23 mouse cellular contexts compared by ENCODE assay signal in genomic region chr12:81918346-81918745, GRCm38 (mm10).
"Had no signal": no experiment of that assay in that cellular context is flagged by ENCODE, and none has a peak within 500 bp of the region (broad histone marks: within the 10 kb centered on the region; RNA-seq: fewer than 3 reads in every experiment).

No protein-coding gene starts in this region.

- H3K9ac ChIP-seq: kidney, embryonic 15.5 days; limb, embryonic 13.5 days; liver, embryonic 12.5 days; liver, embryonic 15.5 days; lung, embryonic 15.5 days; midbrain, embryonic 12.5 days; midbrain, embryonic 15.5 days; neural tube, embryonic 13.5 days; stomach, embryonic 15.5 days had no signal

- H3K4me1 ChIP-seq: kidney, embryonic 15.5 days; limb, embryonic 10.5 days; limb, embryonic 13.5 days; liver, embryonic 12.5 days; liver, embryonic 15.5 days; lung, embryonic 15.5 days; midbrain, embryonic 12.5 days; midbrain, embryonic 15.5 days; neural tube, embryonic 13.5 days; stomach, embryonic 15.5 days had no signal

- H3K36me3 ChIP-seq: liver, embryonic 15.5 days had no signal

- DNase-seq: kidney, postnatal 10 days; kidney, postnatal 36 days; layer of hippocampus, adult 9-11 months; liver; lung, adult 18-20 months; lung, postnatal 10 days; lung, postnatal 36 days; retina, postnatal 1 day; right cerebral cortex, postnatal 25 days; spleen, adult 18-20 months; thymus, adult 18-20 months; thymus, postnatal 36 days had no signal

- H3K27ac ChIP-seq: kidney, embryonic 15.5 days; limb, embryonic 10.5 days; limb, embryonic 13.5 days; liver, embryonic 12.5 days; liver, embryonic 15.5 days; lung, embryonic 15.5 days; midbrain, embryonic 12.5 days; midbrain, embryonic 15.5 days; neural tube, embryonic 13.5 days; stomach, embryonic 15.5 days had no signal

- H3K4me3 ChIP-seq: kidney, embryonic 15.5 days; limb, embryonic 10.5 days; limb, embryonic 13.5 days; liver, embryonic 12.5 days; liver, embryonic 15.5 days; lung, embryonic 15.5 days; midbrain, embryonic 12.5 days; midbrain, embryonic 15.5 days; myocyte; neural tube, embryonic 13.5 days; stomach, embryonic 15.5 days had no signal

- H3K27me3 ChIP-seq: kidney, embryonic 15.5 days; limb, embryonic 13.5 days; liver, embryonic 12.5 days; liver, embryonic 15.5 days; lung, embryonic 15.5 days; midbrain, embryonic 12.5 days; midbrain, embryonic 15.5 days; neural tube, embryonic 13.5 days; stomach, embryonic 15.5 days had no signal

- H3K9me3 ChIP-seq: kidney, embryonic 15.5 days; limb, embryonic 10.5 days; limb, embryonic 13.5 days; liver, embryonic 12.5 days; liver, embryonic 15.5 days; lung, embryonic 15.5 days; midbrain, embryonic 12.5 days; midbrain, embryonic 15.5 days; neural tube, embryonic 13.5 days; stomach, embryonic 15.5 days had no signal

- ATAC-seq: liver, embryonic 12.5 days; midbrain, embryonic 15.5 days had no signal

- H3K4me2 ChIP-seq: kidney, embryonic 15.5 days; limb, embryonic 13.5 days; liver, embryonic 12.5 days; liver, embryonic 15.5 days; lung, embryonic 15.5 days; midbrain, embryonic 12.5 days; midbrain, embryonic 15.5 days; neural tube, embryonic 13.5 days; stomach, embryonic 15.5 days had no signal
